Mouse (Mus musculus) ovary, adult 18-20 months (tissue): ENCODE data around the gene Stk38.
A peak's percentile ranks its signal among the peaks of the same experiment; 100 is the strongest.

Experiments used
- DNase-seq: peaks from one replicate; pipeline ENCODE4 v3.0.0; 2022; ENCODE audit warnings: low spot score, mixed read lengths

The Stk38 gene

DNA sequence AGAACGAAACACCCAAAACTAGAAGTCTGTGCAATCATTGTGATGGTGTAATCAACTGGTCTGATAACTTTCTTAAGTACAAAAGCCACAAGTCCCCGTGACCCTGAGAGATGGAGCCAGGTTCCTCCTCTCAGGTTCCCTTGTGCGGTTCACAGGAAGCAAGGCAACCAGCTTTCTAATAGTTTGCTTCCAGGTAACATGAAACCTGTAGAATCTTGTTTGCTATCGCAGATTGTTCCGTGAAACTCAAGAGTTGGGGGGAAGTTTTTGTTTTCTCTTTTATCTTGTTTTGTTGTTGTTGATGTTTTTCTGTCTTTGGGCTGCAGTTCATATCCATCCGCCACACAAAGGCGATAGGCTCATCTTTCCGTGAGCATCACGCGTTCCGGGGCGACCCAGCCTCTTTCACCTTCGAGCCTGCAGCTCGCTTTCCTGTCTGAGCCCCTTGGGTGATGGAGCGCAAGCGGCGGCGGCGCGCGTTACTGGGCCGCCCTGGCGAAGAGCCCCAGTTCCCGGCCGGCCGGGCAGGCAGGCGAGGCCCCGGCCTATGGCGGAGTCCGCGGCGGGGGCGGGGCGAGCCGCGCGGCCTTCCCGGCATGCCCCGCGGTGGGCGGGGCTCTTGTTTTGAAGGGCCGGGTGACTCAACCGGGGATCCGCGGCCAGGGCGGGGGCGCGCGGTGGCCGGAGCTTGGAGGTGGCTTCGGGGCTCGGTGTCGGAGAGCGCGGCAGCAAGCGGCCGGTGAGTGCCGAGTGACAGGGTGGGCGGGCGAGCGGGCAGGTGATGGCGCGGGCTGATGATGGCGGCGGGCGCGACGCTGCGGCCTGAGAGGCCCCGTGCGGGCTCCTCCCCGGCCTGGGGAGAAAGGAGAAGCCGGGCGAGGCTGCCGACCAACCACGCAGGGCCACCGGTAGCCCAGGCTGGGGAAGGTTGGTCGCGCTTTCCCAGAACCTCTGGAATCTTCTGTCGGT lies 55.7 kb downstream of the Stk38 start, which contains the start of gene Kctd20:
Gene Kctd20 (plus strand): TSS at position 120 of the 969 bp plus-strand sequence.
- DNase-seq: peak; percentile 86

DNA sequence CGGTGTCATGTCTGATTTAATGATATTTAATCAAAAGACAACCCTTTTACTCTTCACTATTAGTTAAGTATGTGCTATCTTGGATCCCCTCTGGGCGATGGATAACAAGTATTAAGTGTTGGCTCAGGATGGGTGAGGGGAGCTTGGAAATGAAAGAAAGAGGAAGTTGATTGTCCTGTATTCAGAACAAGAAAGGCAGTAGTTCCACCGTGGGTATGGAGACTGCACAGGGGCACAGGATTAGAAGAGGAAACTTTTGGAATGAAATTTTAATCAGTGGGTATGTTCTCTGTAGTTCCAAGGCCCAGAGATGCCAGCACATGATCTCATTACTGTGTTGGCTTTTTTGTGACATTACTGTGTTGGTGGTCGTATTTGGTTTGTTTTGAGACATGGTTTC lies 57.0 kb downstream of the Stk38 start:
- DNase-seq: no peak

DNA sequence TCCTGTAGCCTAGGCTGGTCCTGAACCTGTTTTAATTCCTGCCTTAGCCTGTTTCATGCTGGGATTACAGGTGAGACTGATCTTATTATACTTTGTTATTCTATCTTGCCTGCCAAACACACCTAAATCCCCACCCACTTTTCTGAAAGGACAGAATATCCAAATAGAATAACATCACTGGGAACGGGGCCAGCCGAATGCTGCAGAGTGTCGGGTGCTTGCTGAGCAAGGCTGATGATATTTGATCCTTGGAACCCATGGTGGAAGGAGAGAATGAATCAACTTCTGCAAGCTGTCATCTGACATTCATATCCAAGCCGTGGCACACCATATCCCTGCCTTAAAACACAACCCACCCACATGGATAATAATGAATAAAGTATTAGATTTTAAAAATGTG lies 59.1 kb downstream of the Stk38 start:
- no peak for DNase-seq

DNA sequence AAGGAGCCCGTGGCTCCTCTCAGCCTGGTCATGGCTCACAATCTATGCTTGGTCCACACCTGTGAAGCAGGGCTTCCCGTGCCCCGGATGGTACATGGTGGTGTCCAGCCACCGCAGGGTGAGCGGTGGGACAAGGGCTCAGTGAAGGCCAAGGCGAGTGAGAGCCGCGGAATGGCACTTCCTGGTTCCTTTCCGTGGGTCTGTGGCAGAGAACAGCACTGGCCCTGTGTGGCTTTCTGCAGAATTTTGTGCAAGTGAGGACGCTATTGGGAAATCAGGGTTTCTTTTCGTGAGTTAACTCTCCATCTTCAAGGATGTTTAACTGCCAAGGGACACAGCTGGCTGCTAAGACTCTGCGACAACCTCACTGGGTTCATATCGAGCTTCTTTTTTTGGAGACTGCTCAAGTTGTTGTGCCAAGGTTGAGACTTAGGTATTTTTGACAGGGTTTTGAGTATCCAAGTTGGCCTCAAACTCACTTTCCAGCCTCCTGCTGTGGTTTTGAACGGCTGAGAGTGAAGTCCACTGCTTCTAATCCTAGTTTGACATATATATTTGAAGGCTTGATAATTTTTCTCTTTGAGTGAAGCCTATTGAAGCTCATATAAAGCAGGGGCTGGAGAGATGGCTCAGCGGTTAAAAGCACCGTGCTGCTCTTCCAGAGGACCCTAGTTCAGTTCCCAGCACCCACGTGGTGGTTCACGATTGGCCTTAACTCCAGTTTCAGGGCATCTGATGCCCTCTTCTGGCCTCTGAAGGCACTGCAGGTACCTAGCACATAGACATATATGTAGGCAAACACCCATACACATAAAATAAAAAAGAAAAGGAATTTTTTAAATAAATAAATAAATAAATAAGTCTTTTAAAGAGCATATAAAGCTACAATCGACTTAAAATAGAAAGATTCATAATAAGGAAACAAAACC lies 60.5 kb downstream of the Stk38 start:
- no peak for DNase-seq

DNA sequence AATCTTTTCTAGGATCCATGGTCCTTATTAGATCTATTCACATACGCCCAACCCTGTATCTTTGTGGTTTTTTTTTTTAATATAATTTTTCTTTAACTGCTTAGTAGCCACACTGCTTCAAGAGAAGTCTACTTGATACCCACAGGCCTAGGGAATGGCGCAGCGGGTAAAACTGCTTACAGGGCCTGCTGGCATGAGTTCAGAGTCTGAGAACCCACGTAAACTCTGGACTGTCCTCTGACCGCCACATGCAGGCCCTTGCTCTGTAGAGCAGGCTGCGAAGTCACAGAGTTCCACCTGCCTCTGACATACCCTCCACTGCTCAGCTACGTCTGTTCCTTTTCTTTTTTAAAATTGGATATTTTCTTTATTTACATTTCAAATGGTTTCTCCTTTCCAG lies 63.3 kb downstream of the Stk38 start:
- no peak for DNase-seq

DNA sequence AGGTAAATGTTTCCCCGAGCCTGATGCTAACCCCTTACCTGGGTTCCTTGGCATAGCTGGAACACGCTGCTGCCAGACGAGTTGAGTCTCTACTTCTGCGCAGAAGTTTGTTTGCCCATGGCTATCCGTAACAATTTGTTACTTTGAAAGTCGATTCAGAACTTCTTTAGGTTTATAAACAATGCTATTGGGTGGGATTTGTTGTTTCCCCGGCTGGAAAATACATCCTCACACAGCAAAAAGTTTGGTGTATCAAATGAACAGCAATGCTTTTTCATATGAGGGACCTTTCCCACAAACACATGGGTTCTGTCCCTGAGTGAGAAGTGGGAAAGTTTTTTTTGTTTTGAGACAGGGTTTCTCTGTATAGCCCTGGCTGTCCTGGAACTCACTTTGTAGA lies 64.1 kb downstream of the Stk38 start, which contains the start of gene Pxt1:
Gene Pxt1 (minus strand): TSS at position 101 of the 400 bp plus-strand sequence.
- no peak for DNase-seq

DNA sequence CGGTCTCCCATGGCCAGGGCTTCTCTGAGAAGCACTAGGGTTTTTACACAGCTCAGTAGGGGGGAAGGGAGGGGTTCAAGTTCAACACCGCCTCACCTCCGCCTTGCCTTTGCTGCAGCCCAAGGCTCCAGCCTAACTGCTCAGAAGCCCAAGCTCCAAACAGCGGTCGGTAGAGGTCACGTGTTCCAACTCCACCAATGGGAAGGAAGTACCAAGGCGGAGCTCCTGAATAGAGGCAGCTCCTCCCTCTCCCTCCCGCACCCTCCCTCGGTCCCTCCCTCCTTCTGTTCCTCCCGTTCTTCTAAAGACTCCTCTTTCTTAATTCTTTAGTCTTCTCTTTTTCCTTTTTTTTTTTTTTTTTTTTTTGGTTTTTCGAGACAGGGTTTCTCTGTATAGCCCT lies 65.7 kb downstream of the Stk38 start:
- DNase-seq: no peak

DNA sequence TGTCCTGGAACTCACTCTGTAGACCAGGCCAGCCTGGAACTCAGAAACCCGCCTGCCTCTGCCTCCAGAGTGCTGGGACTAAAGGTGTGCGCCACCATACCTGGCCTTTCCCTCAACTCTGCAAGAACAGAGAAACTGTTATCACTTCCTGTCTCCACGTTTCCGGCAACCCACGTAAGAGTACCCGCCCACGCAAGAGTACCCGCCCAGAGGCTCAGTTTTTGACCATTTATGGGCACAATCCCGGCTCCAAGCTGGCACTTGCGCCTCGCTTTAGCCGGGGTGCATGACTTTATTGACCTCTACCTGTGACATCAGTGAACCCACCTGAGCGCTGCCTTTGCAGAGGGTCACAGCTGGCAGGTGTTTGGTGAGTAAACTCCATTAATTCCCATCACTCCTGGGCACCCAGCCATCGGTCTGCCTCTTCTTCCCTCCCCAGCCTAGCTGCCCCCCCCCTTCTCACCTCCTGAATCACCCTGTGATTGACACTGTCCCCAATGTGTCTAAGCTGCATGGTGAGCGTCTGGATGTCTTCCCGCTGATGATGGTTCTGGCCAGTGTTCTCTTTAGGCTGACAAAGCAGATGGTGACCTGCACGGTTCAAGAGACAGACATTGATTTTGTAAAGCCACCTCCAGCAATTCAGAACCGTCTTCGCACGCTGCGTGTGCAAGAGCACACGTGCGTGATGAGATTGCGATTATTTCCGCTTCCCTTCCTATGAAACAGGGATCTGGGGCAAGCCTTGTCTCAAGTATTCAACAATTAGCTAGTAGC lies 66.8 kb downstream of the Stk38 start:
- DNase-seq: no peak

DNA sequence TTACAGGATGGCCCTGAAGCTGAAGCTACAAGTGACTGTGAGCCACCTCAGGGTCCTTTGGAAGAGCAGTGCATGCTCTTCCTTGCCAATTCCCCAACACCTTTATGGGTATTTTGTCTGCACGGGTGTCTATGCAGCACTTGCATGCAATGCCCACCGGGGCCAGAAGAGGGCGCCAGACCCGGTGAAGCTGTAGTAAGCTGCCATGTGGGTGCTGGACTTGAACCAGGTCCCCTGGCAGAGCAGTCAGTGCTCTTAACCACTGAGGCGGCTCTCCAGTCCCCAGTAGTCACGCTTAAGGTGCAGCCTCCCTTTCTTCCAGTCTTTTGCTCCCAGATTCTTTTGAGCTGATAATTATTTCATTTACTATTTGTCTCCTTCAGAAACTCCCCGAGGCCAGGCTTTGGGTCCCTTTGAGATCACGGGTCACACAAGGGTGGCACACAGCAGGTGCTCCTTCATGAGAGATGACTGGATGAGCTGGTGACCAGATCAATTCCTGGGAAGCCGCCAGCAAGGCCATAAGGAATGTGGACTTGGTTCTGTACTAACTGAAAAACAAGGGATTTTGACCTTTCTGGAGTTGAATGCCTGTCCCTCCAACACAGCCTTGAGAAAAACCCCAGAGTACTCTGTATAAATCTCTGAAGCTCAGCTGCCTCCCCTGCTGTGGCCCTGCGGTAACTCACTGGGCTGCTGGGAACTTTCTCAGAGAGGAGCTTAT lies 71.0 kb downstream of the Stk38 start:
- DNase-seq: no peak

DNA sequence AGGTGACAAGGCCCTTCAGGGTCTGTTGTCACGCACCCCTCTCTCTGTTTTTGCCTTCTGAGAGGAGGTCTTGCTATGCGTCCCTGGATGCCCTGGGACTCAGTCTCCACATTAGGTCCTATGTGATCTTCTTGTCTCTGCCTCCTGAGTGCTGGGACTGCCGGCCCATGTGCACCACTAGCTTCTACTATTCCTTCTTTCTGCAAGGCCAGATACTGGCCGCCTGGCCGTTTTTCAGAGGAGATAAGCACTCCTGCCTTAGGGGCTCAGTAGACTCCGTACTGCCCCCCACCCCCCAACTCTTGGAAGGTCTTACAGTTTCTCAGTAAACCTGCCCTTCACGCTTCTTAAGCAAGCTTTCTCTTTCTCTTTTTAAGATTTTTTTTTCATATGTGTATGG lies 71.7 kb downstream of the Stk38 start:
- DNase-seq: no peak

DNA sequence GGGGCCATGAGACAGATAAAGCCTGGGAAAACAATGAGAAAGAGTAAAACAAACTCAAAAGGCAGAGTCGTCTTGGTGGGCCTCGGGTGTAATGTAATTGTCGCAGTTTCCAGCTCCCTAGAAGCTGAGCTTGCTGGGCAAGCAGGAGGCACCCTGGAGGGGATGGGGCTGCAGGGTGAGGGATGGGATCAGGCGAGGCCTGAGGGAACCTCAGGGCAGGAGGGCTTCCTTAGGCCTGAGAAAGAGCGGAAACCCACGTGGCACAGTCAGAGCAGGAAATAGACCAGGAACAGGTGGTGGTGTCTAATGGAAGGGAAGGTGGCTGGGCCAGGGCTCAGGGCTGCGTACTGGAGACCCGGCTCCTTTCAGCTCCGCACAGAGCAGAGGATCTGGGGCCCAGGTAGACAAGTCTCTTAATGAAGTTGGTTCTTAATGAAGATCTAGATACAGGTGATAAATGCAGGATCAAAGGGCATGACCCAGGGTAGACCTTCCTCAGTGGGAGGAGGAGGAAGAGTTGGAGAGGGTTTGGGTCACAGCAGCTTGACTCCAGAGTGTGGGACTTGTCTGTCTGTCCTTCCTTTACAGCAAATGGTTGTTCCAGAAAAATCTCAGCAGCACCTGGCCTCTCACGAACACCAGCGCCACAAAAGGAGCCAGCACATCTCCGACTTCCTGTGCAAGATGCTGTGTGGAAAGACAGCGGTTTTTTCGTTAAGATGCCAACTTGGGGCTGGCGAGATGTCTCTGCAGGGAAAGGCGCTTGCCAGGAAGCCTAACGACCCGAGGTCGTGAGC lies 73.5 kb downstream of the Stk38 start:
- no peak for DNase-seq

DNA sequence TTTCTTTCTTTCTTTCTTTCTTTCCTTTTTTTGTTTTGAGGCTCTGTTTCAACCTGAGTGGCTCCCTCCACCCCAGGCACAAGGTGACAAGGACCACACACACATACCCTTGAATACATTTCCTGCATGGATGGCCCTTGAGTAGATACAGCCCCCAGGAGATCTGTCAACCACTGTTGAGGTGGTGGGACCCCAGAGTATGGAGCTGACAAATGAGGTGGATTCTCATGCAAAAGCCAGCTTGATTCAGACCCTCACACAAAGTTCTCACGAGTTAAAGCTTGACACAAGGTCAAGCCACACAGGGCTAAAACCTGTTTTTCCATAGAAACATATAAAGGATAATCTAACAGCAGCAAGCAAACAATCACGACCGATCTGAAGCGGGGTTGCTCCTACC lies 75.5 kb downstream of the Stk38 start:
- DNase-seq: no peak

DNA sequence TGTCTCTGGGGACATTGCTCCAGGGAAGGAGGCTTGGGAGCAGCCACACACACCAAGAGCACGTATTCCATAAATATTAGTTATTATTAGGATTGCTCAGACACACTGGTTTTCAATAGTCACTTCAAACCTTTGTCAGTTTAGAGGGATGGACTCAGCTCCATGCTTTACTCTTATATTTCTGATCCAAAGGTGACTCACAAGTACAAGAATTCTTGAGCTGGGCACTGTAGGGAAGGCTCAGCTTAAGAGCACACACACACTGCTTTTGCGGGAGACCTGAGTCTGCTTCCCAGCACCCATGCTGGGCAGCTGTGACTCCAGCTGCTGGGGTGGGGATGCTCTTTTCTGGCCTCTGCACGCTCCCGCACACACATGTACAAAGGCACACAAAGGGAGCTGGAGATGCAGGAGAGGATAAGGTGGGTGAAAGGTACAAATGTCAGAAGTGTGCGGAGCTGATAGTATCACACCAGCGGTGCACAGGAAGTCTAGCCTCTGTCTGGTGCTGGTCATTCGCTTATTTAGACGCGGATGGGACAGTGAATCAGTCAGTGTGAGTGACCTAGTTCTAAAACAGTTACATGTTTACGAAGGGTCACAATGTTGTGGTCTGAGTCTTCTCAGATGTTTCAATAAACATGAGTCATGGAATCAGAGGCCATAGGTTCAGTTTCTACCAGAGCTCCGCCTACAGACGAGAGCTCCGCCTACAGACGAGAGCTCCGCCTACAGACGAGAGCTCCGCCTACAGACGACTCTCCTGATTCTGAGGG lies 76.2 kb downstream of the Stk38 start:
- no peak for DNase-seq

DNA sequence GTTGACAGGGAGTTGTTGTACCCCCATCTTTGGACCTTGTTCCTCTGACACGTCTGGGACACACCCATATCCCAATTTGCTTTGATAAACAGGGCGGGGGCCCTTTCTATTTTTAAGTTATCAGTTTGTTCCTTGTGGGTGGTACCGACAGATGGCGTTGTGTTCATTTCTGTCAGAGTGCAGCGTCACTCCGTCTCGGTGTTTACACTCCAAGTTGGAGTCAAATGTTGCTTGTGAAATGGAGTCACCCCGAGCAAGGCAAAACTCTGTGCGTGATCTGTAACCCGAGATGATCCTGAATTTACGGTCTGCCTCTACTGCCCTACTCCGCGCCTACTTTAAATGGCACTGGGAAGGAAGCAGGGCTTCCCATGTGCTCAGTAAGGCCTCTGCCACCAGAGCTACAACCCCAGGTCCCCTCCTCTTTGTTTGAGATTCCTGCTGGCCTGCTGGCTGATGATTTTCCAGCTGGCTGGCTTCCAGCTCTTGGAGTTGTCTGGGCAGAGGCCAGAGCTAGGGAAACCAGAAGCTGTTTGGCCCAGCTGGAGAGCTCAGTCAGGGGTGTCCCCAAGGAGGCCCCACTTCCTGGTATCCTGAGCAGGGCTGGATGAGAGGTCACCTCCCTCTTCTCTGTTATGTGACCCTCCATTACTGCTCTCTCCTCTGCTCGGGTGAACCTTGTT lies 77.3 kb downstream of the Stk38 start:
- DNase-seq: peak; percentile 82

DNA sequence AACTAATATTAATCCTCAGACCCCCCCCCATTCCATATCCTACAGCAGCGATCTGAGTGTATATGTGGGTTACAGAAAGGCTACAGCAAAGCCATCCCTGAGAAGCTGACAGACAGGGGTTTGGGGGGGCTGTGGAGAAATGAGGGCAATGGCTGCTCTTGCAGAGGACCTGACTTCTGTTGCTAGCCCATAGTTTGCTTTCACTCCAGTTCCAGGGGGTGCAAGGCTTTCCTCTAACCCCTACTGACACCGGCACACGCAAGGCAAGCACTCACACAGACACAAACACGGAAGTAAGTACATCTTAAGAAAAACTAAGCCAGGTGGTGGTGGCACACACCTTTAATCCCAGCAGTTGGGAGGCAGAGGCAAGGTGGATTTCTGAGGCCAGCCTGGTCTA lies 78.4 kb downstream of the Stk38 start:
- DNase-seq: no peak

DNA sequence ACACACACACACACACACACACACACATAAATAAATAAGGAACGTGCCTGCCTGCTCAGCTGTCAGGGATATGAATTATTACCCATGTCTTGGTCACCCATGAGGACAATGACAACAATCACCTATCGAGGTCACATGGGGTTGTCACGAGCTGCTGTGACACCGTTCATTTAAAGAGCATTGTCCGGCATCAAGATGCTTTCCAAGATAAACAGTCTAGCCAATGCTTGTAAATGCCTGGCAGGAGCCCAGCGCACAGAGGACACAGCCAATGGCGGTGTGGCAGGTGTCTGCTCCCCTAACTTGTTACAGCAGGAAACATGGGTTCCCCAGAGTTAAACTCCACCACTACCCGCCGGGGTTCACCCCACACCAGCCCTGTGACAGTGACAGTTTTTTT lies 79.8 kb downstream of the Stk38 start:
- DNase-seq: no peak

DNA sequence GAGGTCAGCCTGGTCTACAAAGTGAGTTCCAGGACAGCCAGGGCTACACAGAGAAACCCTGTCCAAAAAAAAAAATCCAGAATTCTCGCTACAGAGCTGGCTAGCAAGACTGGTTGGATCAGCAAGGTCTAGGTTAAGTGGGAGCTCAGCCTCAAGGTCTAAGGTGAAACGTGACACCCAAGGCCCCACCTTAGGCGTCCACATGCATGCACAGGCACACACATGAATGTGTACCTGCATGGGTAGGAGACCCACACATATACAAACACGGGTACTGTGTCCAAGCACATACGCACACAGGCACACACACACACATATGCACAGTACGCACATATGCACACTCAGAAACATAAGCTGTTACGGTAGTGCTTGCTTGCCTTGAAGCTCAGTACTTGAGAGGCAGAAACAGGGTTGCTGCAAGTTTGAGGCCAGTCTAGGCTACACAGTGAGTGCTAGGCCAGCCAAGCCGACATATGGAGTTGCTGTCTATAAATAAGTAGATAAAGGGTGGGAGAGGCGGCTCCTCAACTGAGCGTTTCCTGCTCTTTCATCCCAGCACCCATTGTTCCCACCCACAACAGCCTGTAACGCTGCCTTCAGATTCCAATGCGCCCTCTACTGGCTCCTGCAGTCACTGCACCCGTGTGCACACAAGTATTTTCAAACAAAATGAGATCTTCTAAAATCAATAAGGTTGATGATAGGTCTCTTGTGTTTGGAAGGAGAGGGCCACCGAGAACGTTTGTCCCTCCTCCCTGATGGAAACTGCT lies 80.7 kb downstream of the Stk38 start:
- no peak for DNase-seq

DNA sequence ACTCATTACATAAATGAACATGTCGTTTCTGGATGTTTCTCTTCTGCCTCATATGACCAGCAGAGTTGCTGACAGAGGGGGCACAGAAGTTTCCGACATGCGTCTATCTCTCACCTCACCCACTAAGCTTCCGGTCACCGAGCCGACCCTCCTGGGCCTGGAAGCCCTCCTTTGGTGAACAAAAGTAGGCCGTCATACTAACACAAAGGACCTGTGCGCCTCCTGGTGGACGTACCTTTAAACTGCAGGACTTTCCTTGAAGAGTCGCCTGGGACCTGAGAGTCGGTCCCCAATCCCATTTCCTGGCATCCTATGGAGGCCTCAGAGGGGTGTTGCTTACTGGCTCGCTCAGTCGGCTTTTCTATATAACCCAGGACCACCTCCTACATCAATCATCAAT lies 81.4 kb downstream of the Stk38 start:
- peak; percentile 34 for DNase-seq
